Mouse (Mus musculus): Measurements from ENCODE around the gene Lamc3.

Lamc3 gene

DNA sequence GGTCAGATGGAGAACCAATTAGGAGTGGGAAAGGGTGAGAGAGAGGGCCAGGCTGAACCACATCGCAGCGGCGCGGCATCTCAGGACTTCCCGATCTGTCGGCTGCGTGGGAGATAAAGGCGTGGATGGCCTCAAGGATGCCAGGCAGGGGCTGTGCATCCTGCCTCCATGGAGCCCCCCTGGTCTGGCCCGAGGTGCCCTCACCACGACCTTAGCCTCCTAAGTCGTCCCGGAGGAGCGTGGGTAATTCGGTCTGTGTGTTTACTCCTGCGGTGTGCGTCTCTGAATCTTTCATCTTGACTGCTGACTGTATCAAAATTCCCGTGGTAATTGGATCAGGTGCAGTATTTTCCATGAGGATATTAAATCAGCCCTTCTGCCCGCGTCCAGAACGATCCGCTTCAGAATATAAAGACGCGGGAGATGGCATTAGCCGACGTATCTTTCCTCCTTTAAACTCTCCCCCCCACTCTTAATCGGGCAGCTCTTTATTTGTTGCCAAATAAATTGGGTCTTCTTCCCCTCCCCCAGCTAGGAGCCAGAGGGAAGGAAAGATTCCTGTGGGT, 12.7 kb upstream of the Lamc3 start:
- intact Hi-C loops (cut with DNase I): no loop called here

DNA sequence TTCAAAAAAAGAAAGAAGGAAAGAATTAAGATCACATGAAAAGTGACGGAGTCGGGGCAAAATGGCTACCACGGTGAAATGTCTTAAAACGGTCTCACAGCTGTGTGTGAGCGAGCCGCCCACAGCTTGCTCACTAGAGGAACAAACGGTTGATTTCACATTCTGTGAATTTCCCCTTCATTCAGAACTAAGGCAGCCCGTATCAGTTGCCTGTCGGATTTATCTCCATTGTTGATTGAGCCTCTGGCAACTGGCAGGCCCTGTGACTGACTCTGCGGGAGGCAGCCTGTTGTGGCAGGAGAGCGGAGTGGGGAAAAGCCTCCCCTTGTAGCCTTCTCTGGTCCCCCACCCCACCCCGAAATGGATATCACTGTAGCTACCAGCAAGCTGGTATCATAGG, 10.6 kb upstream of the Lamc3 start:
- intact Hi-C loops (cut with DNase I): no loop called here

DNA sequence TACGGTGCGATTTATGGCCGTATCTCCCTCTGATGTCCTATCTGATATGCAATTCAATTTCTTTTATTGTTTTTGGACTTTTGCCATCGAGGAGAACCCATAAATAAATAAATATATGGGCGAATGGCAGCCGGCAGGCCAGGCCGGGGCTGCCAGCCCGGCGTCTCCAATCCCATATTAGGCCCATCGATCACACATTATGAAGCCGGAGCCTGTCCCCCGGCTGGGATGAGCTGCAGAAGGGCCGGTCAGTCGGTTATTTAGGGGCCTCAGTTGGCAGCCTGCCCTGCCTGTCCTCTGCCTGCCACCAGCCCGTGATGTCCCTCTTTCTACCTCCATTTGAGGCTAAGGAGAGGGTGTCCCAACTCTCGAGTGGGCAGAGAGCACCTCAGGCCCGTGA, 8.5 kb upstream of the Lamc3 start:
- intact Hi-C loops (cut with DNase I): no loop called here

DNA sequence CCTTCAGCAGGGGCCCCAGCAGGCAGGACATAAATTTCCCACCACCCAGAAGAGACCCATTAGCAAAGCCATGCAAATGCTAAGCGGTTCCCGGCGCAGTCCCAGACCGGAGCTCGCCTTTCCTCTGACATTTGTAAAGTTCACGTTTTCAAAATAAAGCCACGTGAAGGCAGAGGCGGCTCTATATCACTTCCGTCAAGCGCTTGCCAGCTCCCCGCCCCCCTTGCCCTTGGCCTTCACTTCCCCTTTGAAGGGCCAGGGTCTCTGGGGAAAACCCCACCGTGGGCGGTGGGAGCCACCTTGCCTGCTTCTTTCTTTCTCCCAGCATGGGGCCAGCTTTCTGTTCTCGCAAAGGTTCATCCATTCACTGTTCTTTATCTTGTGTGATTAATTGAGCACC, 6.2 kb upstream of the Lamc3 start:
- intact Hi-C loops (cut with DNase I): no loop called here

DNA sequence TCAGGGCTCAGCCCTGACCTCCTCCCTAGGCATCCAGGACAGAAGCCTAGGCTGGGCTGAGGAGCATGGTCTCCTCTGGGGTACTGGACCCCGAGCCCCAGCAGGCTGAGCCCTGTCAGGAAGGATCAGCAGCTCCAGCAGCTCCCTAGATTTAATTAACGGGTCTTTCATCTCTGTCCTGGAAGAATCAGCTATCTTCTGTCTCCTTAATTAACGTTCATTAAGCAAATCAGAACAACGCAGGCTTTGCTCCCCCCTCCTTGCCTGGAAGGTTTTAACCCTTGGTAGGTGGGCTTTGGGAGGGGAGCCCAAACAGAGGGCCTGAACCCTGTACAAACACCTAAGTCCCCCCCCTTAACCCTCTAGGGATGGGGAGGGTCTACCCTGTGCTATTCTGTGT, 4.0 kb upstream of the Lamc3 start:
- intact Hi-C loops (cut with DNase I): no loop called here

DNA sequence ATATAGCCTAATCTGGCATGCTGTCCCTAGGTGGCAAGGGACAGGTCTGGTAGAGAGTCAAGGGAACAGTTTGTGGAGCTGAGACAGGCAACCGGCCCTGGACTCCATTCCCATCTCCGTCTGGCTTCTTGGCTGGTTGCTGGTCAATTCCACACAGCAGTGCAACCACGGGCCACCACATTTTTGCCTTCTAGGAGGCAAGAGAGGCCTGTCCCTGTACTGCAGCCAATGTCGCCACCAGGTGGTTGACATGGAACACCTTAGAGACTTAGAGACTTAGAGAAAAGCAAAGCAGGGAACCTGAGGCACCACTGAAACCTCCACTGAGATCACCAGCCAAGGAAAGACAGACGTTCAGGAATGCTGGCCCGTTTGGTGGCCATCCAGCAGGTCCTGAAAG, 2.3 kb upstream of the Lamc3 start:
- intact Hi-C loops (cut with DNase I): loop anchor here (5.0 kb wide), 1 partner anchor 68 kb away; no protein-coding TSS in a partner anchor

DNA sequence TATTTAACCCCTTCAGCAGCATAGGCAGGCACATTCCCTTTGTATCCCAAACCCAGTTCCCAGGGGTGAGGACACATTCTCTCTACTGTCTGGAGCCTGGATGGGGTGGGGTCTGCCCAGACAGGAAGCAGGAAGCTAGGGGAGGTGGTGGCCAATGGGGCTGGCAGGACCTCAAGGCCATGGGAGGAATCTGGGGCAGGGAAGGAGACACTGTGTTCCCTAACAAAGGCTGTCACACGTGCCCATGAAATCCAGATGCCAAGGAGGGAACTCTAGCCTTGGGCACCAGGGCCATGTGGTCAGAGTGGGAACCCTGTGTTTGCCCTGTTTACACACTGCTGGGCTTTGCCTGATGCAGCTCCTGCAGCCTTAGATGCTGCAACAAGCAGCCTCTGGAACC, 1.8 kb downstream of the Lamc3 start:
- intact Hi-C loops (cut with DNase I): loop anchor here (5.0 kb wide), 1 partner anchor 72 kb away; no protein-coding TSS in a partner anchor

DNA sequence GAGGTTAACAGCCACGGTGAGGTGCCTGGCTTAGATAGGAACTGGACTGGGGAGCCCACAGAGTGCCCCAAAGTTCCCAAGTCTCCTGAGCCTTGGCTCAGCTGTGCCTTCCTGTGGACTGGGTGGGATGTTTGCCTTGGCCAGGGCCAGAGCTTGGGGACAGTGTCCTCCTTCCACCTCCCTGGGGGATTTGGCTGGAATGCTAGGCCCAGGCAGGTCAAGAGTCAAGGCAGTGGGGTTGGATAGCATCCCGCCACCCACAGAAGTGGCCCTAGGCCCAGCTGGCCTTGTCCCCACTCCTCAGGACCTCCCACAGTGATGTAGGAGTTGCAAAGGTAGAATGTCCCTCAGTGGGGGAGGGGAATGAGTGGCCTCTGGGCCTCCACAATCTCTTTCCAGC, 4.1 kb downstream of the Lamc3 start:
- intact Hi-C loops (cut with DNase I): no loop called here

DNA sequence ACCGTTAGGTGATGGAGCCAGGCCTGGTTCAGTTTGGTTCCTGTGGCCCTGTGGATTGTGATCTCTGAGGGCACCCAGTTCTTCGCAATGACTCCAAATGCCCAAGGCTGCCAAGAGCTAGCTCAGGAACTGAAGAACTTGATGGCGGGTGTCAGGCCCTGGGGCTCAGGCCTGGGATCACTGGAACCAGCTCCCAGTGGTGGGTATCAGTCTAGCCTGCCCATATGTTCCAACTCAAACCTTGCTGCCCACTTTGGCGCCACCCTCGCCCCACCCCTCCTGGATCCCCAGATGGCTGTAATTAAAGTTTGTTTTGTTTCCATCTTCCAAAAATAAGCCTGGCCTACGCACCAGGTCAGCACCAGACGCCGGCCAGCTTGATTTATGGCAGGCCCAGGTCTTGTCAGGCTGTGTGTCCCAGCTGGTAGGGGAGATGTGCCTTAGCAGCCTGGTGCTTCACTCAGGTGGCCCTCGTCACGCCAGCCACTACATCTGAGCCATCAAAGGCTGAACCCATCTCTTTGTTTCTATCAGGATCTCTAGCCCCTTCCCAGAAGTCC, 6.1 kb downstream of the Lamc3 start:
- intact Hi-C loops (cut with DNase I): no loop called here

DNA sequence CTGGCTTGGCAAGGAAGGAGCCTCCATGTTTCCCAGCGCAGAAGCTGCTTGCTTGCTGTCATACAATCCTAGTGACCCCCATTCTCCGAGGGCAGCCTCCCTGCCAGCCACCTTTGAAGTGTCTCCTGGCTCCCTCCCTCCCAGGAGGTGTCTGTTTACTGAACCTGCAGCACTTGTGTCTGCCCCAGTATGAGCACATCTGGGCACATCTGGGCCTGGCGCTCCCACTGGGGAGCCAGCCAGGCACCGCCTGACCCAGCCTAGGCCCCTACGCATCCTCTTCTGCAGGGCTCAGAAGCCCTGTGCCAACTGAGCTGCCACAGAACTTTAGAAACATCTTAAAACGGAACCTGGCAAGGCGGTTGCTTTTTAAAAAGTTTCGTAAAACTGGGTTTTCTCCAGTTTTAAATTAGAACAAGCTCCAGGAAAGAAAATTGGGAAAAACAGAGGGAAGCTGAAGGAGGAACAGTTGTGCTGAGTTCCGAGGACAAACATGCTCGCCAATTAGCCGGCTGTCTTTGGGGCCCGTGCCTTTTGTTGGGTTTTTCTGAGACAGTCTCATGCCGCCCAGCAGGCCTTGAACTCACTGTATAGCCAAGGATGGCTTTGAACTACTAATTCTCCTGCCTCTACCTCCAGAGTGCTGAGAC, 7.3 kb downstream of the Lamc3 start:
- intact Hi-C loops (cut with DNase I): no loop called here

DNA sequence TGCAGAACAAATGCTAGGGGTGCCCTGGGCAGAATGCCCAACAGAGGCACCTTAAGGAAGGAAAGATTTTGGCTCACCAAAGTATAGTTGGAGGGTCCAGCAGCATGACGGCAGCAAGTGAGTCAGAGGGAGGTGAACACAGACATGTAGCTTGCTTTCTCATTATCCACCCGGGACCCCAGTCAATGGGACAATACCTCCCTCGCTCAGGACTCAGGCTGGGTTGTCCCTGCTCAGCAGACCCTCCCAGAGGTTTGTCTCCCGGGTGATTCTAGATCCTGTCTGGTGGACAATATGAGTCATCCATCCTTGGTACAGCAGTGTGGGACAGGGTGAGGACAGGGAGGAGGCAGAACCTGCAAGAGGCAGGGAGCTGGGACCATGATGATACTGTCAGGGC, 13.8 kb downstream of the Lamc3 start:
- intact Hi-C loops (cut with DNase I): no loop called here

DNA sequence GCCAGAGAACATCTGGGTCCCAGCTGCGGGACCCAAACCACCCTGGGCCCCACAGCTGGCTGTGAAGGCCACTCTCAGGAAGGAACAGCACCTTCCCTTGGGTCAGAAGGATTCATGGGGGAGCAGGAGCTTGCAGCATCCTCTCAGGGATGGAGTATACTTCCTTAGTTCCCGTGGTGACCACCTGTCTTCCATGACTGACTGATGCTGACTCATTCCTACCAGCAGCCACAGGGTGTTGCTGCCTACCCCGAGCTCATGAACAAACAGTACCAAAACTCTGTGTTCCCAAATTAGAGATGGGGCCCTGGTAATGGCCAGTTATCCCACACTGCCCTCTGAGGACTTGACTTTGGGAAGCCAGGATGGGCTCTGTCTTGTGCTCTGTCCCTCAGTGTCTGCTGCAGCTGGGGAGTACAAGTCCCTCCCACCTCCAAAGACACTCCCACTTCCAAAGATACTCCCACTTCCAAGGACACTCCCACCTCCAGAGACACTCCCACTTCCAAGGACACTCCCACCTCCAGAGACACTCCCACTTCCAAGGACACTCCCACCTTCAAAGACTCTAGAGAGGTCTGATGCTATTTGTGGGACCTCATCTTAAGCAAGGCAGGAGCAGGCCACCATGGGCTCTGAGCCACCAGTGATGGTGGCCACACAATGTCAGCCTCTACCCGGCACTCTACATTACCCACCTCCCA, 14.7 kb downstream of the Lamc3 start:
- intact Hi-C loops (cut with DNase I): no loop called here

DNA sequence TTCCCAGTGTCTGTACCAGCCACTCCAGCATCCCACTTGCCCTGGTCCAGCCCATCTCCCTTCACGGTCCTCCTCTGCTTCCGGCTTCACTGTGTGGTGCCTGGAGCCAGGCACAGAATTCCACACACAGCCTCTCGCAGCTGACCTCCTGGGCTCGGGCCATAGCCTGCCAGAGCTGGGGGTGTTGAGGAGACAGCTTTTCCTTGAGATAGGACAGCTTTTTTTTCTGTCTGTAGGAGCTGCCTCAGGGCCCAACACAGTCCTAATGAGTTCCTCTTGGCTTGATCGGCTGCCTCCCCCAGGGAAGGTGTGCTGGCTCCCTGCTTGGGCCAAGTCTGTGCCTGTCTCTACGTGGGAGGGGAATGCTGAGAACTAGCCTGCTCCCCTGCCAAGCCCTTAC, 17.0 kb downstream of the Lamc3 start:
- intact Hi-C loops (cut with DNase I): no loop called here

DNA sequence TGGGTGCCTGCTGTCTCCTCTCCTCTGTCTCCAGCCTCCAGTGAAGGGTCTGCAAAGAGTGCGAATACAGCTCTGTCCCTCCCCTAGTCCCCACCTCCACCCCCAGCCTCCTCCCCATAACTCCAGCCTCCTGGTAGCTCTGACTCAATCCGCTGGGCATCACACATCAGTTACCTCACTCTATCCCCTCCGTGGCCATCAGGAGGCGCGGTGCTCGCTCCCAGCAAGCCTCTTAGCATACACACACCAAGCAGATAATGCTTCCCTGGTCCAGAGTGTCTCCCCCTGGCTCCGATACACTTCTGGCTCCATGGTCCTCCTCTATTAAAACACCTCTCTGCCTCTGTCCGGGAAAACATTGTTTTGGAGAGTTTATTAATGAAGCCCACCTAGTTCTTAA, 17.5 kb downstream of the Lamc3 start:
- intact Hi-C loops (cut with DNase I): no loop called here

DNA sequence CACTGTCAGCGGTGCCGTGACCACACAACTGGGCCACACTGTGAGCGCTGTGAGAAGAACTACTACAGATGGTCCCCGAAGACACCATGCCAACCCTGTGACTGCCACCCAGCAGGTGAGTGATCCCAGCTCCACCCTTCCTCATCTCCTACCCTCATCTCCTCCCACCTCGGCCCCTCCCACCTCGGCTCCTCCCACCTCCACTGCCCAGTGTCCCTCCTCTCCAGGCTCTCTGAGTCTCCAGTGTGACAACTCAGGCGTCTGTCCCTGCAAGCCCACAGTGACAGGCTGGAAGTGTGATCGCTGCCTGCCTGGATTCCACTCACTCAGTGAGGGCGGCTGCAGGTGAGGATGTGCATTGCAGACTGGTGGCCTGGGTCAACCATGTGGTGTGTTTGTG, 18.6 kb downstream of the Lamc3 start:
- intact Hi-C loops (cut with DNase I): no loop called here

DNA sequence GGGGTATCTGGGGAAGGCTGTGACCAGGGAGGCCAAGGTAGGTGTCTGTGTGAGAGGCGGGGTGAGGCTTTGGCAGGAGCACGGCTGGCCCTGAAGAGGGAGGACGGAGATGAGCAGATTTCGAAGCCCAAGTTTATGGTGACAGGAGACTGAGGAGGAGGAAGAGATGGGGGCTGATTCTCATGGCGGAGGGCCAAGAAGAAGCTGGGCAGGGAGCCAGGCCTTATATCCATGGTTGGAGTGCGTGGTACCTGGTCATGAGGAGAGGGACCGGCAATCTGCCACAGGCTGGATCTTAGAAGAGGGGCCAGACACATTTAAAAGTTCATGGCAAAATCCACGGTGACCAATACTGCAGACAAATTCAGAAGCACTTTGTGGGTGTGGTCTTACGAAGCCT, 19.3 kb downstream of the Lamc3 start:
- intact Hi-C loops (cut with DNase I): no loop called here

DNA sequence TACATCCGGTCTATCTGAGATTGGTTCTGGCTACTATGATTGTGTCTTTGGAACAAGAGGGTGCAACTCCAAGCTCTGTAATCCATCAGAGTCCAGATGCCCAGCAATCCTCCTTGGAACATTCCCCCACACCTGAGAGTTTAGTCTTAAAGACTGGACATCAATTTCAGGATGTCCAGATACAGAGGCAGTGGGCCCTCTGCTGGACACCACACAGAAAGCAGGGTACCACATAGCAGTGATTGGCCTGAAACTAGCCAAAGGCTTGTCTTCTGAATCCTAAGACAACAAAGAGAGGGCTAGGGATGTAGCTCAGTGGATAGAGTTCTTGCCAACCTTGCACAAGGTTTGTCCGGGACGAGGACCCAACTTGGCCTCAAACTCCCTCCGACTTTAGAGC, 25.5 kb downstream of the Lamc3 start:
- intact Hi-C loops (cut with DNase I): loop anchor here (5.0 kb wide), 1 partner anchor 95 kb away; no protein-coding TSS in a partner anchor

DNA sequence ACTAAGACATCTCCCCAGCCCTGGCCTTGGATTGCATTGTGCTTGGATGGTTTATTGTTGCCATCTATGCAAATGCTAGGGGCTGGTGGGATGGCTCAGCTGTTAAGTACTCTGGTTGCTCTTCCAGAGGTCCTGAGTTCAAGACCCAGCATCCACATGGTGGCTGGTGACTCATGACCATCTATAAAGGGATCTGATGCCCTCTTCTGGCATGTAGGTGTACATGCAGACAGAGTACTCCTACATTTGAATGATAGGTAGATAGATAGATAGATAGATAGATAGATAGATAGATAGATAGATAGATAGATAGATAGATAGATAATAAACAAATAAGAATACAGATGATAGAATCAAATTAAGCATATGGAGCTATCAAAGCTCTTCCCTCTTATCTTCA, 27.1 kb downstream of the Lamc3 start:
- intact Hi-C loops (cut with DNase I): loop anchor here (2.0 to 5.0 kb wide), 2 partner anchors 97 to 229 kb away; no protein-coding TSS in a partner anchor

DNA sequence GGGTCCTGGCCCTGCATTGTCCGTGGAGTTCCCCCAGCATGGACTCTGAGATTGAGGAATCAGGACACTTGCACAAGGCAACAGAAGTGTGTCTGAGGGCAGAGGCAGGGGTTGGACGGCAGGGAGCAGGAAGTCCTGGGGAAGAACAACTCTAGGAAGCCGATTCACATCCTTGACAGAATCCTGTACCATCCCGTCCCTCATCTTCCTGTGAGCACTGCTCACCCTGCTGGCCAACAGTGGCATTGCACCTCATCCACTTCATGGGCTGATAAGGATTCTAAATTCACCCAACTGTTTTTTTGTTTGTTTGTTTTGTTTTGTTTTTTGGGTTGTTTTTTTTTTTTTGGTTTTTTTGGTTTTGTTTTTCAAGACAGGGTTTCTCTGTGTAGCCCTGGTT, 28.0 kb downstream of the Lamc3 start:
- intact Hi-C loops (cut with DNase I): loop anchor here (2.0 kb wide), 1 partner anchor 230 kb away; no protein-coding TSS in a partner anchor

DNA sequence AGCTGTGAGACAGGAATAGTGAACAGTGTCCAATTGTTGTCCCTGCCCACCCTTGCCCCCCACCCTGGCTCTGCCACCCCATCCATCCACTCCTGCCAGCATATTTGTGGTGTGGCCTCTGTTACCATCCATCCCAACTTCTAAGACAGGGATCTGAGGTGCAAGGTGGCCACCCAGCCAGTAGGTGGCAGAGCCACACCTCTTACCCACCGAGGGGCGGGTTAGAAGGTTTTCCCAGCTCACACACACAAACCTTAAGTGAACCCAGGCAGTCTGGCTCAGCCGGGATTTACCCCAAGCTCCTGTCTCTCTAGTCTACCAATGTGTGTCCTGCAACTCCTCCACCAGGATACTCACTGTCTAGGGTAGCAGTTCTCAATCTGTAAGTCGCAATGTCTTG, 30.5 kb downstream of the Lamc3 start:
- intact Hi-C loops (cut with DNase I): no loop called here

DNA sequence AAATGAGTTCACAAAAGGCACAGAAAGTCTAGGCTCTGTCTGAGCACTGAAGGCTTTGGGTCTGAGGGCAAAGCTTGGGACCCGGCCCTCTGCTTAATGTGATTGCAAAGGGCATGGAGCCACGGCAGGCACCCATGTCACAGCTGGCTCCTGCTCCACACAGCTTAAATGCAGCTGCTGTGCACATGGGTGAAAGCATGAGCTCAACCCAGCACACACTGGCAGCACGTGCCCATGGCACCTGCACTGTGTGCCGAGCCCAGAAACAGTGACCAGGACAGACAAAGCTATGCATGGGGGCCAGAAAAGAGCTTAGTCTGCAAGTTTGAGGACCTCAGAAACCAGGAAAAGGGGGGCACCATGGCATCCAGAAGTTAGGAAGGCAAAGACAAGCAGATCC, 36.6 kb downstream of the Lamc3 start:
- intact Hi-C loops (cut with DNase I): loop anchor here (5.0 kb wide), 1 partner anchor 209 kb away; no protein-coding TSS in a partner anchor

DNA sequence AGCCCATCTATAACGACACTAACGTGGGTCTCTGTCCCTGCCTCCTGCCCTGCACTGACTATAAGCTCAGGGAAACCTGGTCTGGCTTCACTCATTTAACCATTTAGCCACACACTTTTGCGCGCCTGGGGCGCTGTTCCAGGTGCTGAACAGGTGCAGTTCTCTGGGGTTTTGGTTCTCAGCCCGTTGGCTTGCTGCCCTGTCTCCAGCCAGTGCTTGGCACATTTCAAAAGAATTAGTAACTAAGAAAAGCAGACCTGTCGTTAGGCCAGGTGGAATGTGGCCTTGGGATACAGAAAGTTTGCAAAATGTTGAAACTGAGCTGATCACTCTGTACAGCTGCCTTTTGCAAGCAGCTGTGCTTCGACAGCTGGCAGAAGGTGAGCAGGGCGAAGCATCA, 37.7 kb downstream of the Lamc3 start:
- intact Hi-C loops (cut with DNase I): loop anchor here (5.0 kb wide), 1 partner anchor 207 kb away; no protein-coding TSS in a partner anchor
